Mouse (Mus musculus) MEL (cell line): ENCODE measurements around the gene Nrf1. TPM values are rescaled to one million over a fixed set of nuclear protein-coding genes. Genes with fewer than 3 reads are reported as not detected.
A peak's percentile ranks its signal among the peaks of the same experiment; 100 is the strongest.

Experiments
- DNase-seq: peaks from one replicate; pipeline ENCODE4 v3.0.0; 2011; ENCODE audit warnings: low read depth, low spot score
- H3K27ac ChIP-seq: 2 replicates; pipeline ENCODE4 v1.5.1; 2012; ENCODE audit warnings: low read depth, mild to moderate bottlenecking, control low read depth, low read length, moderate library complexity; ENCODE audit not compliant: control insufficient read depth
- H3K27me3 ChIP-seq, 2 experiments: fragments of 150-350 bp in 1 of 2; sonication (generic) in 1 of 2; 2 replicates each; pipeline ENCODE4 v1.6.1; 2012; ENCODE audit warnings: low read length in 2 of 2, mild to moderate bottlenecking in 2 of 2, improper control_type of control experiment in 1 of 2, moderate library complexity in 1 of 2; ENCODE audit not compliant: insufficient read depth in 2 of 2, control insufficient read depth in 1 of 2
- H3K36me3 ChIP-seq, 2 experiments: 2 replicates each; pipeline ENCODE4 v1.6.1; 2012 to 2014; ENCODE audit warnings: low read length in 2 of 2, improper control_type of control experiment in 1 of 2, inconsistent platforms in 1 of 2, mild to moderate bottlenecking in 1 of 2; ENCODE audit not compliant: insufficient read depth in 2 of 2, control insufficient read depth in 1 of 2
- H3K4me1 ChIP-seq, 2 experiments: fragments of 150-350 bp in 1 of 2; sonication (generic) in 1 of 2; 2 replicates each; pipeline ENCODE4 v1.6.1; 2012; ENCODE audit warnings: low read length in 2 of 2, improper control_type of control experiment in 1 of 2, mild to moderate bottlenecking in 1 of 2; ENCODE audit not compliant: insufficient read depth in 2 of 2, control insufficient read depth in 1 of 2
- H3K4me3 ChIP-seq, 2 experiments: fragments of 150-350 bp in 1 of 2; sonication (generic) in 1 of 2; 2 replicates each; pipeline ENCODE4 v1.5.1; 2012; ENCODE audit warnings: low read depth in 2 of 2, low read length in 2 of 2, mild to moderate bottlenecking in 2 of 2, moderate library complexity in 2 of 2, control low read depth in 1 of 2, improper control_type of control experiment in 1 of 2; ENCODE audit not compliant: control insufficient read depth in 1 of 2, insufficient read depth in 1 of 2
- H3K79me2 ChIP-seq: 2 replicates; pipeline ENCODE4 v1.6.1; 2012; ENCODE audit warnings: mild to moderate bottlenecking, low read length, moderate library complexity; ENCODE audit not compliant: control insufficient read depth, poor library complexity, insufficient read depth
- H3K9ac ChIP-seq: 2 replicates; pipeline ENCODE4 v1.6.1; 2012; ENCODE audit warnings: low read depth, mild to moderate bottlenecking, control low read depth, low read length, moderate library complexity; ENCODE audit not compliant: control insufficient read depth, poor library complexity, severe bottlenecking
- H3K9me3 ChIP-seq: fragments of 150-350 bp; sonication (generic); replicated peaks from 2 replicates; pipeline ENCODE4 v1.6.1; 2012; ENCODE audit warnings: mild to moderate bottlenecking, low read length, improper control_type of control experiment, moderate library complexity; ENCODE audit not compliant: insufficient read depth
- CTCF ChIP-seq, 3 experiments: IDR thresholded peaks in 2 of 3; conservative IDR thresholded peaks in 1 of 3; 2 replicates each; pipeline ENCODE4 v1.5.1; 2011 to 2012; ENCODE audit warnings: low read length in 3 of 3, low read depth in 2 of 3, mild to moderate bottlenecking in 2 of 3, improper control_type of control experiment in 1 of 3, inconsistent platforms in 1 of 3, mixed read lengths in 1 of 3, moderate library complexity in 1 of 3; ENCODE audit not compliant: control insufficient read depth in 1 of 3, insufficient read depth in 1 of 3, poor library complexity in 1 of 3, severe bottlenecking in 1 of 3
- ETS1 ChIP-seq: IDR thresholded peaks from 2 replicates; pipeline ENCODE4 v1.6.1; 2012; ENCODE audit warnings: low read depth, mild to moderate bottlenecking, inconsistent platforms, low read length, improper control_type of control experiment, moderate library complexity
- GABPA ChIP-seq: IDR thresholded peaks from 2 replicates; pipeline ENCODE4 v1.6.1; 2012; ENCODE audit warnings: low read depth, mild to moderate bottlenecking, inconsistent platforms, low read length, improper control_type of control experiment, moderate library complexity
- HCFC1 ChIP-seq: IDR thresholded peaks from 2 replicates; pipeline ENCODE4 v1.6.1; 2012; ENCODE audit warnings: low read depth, mild to moderate bottlenecking, inconsistent platforms, low read length, improper control_type of control experiment, moderate library complexity
- MAX ChIP-seq: IDR thresholded peaks from 2 replicates; pipeline ENCODE4 v1.6.1; 2011; ENCODE audit warnings: low read length, improper control_type of control experiment
- MXI1 ChIP-seq: IDR thresholded peaks from 2 replicates; pipeline ENCODE4 v1.6.1; 2011; ENCODE audit warnings: mild to moderate bottlenecking, low read depth, low read length, improper control_type of control experiment
- MYC ChIP-seq: IDR thresholded peaks from 2 replicates; pipeline ENCODE4 v1.6.1; 2011; ENCODE audit warnings: low read depth, mild to moderate bottlenecking, low read length, improper control_type of control experiment, moderate library complexity
- NELFE ChIP-seq: IDR thresholded peaks from 2 replicates; pipeline ENCODE4 v1.6.1; 2011; ENCODE audit warnings: low read depth, low read length, improper control_type of control experiment
- NRF1 ChIP-seq: IDR thresholded peaks from 2 replicates; pipeline ENCODE4 v1.6.1; 2014; ENCODE audit warnings: low read depth, mild to moderate bottlenecking, inconsistent platforms, low read length, improper control_type of control experiment, moderate library complexity; ENCODE audit not compliant: poor library complexity, insufficient read depth, severe bottlenecking
- POLR2AphosphoS5 ChIP-seq: IDR thresholded peaks from 2 replicates; pipeline ENCODE4 v1.6.1; 2012; ENCODE audit warnings: low read depth, borderline replicate concordance, mild to moderate bottlenecking, inconsistent platforms, low read length, moderate library complexity, mixed read lengths
- RAD21 ChIP-seq: IDR thresholded peaks from 2 replicates; pipeline ENCODE4 v1.6.1; 2011; ENCODE audit warnings: mild to moderate bottlenecking, low read depth, low read length, improper control_type of control experiment
- TBP ChIP-seq: IDR thresholded peaks from 2 replicates; pipeline ENCODE4 v1.8.0; 2011; ENCODE audit warnings: low read depth, low read length, improper control_type of control experiment
- UBTF ChIP-seq: IDR thresholded peaks from 2 replicates; pipeline ENCODE4 v1.6.1; 2012; ENCODE audit warnings: low read depth, mild to moderate bottlenecking, inconsistent platforms, low read length, improper control_type of control experiment, moderate library complexity, borderline replicate concordance; ENCODE audit not compliant: insufficient read depth
- ZC3H11A ChIP-seq: IDR thresholded peaks from 2 replicates; pipeline ENCODE4 v1.6.1; 2012; ENCODE audit warnings: low read depth, mild to moderate bottlenecking, inconsistent platforms, low read length, improper control_type of control experiment
- ZKSCAN1 ChIP-seq: IDR thresholded peaks from 2 replicates; pipeline ENCODE4 v1.6.1; 2012; ENCODE audit warnings: low read depth, mild to moderate bottlenecking, inconsistent platforms, low read length, improper control_type of control experiment, moderate library complexity
- ZNF384 ChIP-seq: IDR thresholded peaks from 2 replicates; pipeline ENCODE4 v1.6.1; 2012; ENCODE audit warnings: low read depth, mild to moderate bottlenecking, inconsistent platforms, low read length, improper control_type of control experiment
- polyA plus RNA-seq, 2 experiments: library from polyadenylated mRNA; stranded (reverse) in 1 of 2; unstranded in 1 of 2; fragments of >175 nt in 1 of 2; fragments of >200 nt in 1 of 2; gene quantifications; 2 replicates each; pipeline versions ENCODE4 v1.2.1 to v1.2.4; 2012; ENCODE audit warnings: low replicate concordance in 2 of 2, low read depth in 1 of 2; ENCODE audit not compliant: insufficient read length in 2 of 2, insufficient read depth in 1 of 2, missing spikeins in 1 of 2
- total RNA-seq: library from RNA; depleted of rRNA; stranded (reverse); fragments of 300-350 nt; gene quantifications from 2 replicates; pipeline ENCODE4 v1.2.3, GENCODE M21; 2012

The Nrf1 gene
- total and polyA plus RNA-seq, 3 experiments = 56.5 to 93.7 (median 60.4) TPM

DNA sequence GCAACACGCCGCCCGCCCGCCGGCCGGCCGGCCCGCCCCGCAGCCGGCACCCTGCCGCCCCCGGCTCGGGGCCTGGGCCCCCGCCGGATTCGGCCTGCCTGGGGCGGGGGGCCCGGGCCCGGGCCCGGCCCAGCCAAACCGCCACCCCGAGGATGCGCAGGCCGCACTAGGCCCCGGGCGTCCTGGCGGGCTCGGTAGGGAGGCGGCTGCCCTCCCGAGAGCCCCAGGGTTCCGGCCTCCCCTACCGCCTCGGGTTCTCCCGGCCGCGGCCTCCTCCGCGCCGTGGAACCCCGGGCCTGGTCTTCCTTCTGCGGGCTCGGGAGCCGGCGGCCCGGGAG is 344 bp downstream of the Nrf1 start:
- peak overlapping the region; percentile 79 for H3K27ac ChIP-seq
- peaks cover 11 to 20% of the 10 kb centered on the region in 2 experiments; a peak in 3 of 4 replicates for H3K4me1 ChIP-seq
- DNase-seq = no peak
- no peaks in the 10 kb centered on the region for H3K9me3 ChIP-seq
- H3K27me3 ChIP-seq = no peaks in the 10 kb centered on the region
- peak overlapping the region; percentile 67 to 98 for H3K4me3 ChIP-seq
- peak overlapping the region; percentile 99 for H3K9ac ChIP-seq
- TF ChIP-seq UBTF (peak; percentile 95; the same call in 1 of the 2 replicates), MXI1 (no peak)
- H3K36me3 ChIP-seq = peaks cover 2 to 35% of the 10 kb centered on the region in 2 experiments; a peak in 3 of 4 replicates
- H3K79me2 ChIP-seq = peaks cover 56% of the 10 kb centered on the region

DNA sequence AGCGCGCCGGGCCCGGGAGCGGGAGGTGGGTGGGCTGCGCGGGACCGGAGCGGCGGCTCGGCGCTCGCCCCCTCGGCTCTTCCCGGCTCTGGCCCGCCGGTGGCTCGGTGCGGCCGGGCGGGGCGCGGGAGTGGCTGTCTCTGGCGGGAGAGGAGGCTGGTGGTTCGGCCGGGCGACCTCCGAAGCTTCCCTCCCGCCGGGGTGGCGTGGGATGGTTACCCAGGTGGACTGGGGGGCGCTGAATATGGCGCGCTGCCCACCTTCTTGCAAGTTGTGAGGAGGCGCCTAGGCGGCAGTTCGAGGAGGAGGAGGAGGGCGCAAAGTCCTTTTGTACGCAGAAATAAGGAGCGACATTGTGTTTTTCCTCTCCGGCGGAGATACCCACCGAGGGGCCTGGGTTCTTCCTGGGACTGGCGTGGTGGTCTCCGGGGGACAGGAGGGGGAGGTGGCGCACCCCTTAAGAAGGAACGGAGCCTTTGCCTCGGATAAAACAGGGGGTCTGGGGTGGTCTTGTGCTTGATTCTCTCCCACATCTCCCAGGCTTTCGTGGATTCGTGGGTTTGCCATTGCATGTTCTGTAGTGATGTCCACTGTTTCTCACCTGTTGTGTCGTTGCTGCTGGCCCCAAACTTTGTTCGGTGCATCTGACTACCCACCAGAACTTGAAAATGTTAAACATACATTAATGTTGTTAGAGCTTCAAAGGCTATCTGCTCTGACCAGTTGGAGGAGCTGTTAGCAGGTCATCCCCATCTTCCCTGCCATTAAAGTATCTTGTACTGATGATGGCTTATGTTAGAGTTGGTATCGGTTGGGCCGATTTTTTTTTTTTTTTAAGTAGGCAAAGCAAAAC is 939 bp downstream of the Nrf1 start:
- H3K4me1 ChIP-seq = peaks cover 8 to 20% of the 10 kb centered on the region in 2 experiments; a peak in 3 of 4 replicates
- H3K9ac ChIP-seq = peak overlapping the region; percentile 99
- no peaks in the 10 kb centered on the region for H3K9me3 ChIP-seq
- peak overlapping the region; percentile 67 to 98 for H3K4me3 ChIP-seq
- peaks cover 61% of the 10 kb centered on the region for H3K79me2 ChIP-seq
- H3K27me3 ChIP-seq = no peaks in the 10 kb centered on the region
- peak; percentile 66 for DNase-seq
- H3K36me3 ChIP-seq = peaks cover 2 to 38% of the 10 kb centered on the region in 2 experiments; a peak in 3 of 4 replicates
- TF ChIP-seq HCFC1 = no peak
- no peak for TF ChIP-seq RAD21
- TF ChIP-seq POLR2AphosphoS5 = no peak
- no peak for TF ChIP-seq NELFE
- TF ChIP-seq MAX = no peak
- no peak for TF ChIP-seq TBP
- TF ChIP-seq GABPA = no peak
- TF ChIP-seq CTCF (IDR thresholded peaks at IDR 0.05 in 2 of 3, conservative IDR thresholded peaks at IDR 0.05 in 1 of 3; ENCODE audit: control insufficient read depth in 1 of 3, insufficient read depth in 1 of 3, low read depth in 2 of 3, low read length in 3 of 3, poor library complexity in 1 of 3, severe bottlenecking in 1 of 3) = peak in 2 of 3 experiments; percentile 5 to 37; a peak in 2 of 6 replicates
- no peak for TF ChIP-seq ZC3H11A
- TF ChIP-seq NRF1 = no peak
- TF ChIP-seq ZNF384 = peak; percentile 64
- peak; percentile 25; the same call in 1 of the 2 replicates for TF ChIP-seq UBTF
- TF ChIP-seq ZKSCAN1 = no peak
- no peak for TF ChIP-seq MYC
- TF ChIP-seq ETS1 = no peak
- H3K27ac ChIP-seq = peak overlapping the region; percentile 79
